Mouse (Mus musculus) hindbrain, embryonic 16.5 days (tissue): ENCODE measurements at regions not wholly inside any gene's neighbourhood (a gene's known extent, or its start where the extent isn't known, plus 50 kb on each side); places are given as distances from the start of the nearest gene placed in this dataset.

ENCODE experiments used
- ATAC-seq: fragments of 200-750 bp; cut with Nextera tagmentation; 2 replicates; pipeline ENCODE4 v1.8.0; 2017; ENCODE audit warnings: moderate TSS enrichment, moderate library complexity
- H3K27ac ChIP-seq: fragments of 300-500 bp; sonication (generic); 2 replicates; pipeline ENCODE4 v1.5.1; 2014; ENCODE audit warnings: low read depth, mild to moderate bottlenecking, control low read depth, low read length, moderate library complexity
- H3K27me3 ChIP-seq: fragments of 300-500 bp; sonication (generic); replicated peaks from 2 replicates; pipeline ENCODE4 v1.6.1; 2014; ENCODE audit warnings: low read length; ENCODE audit not compliant: control insufficient read depth, insufficient read depth
- H3K36me3 ChIP-seq: fragments of 300-500 bp; sonication (generic); 2 replicates; pipeline ENCODE4 v1.6.1; 2014; ENCODE audit warnings: mild to moderate bottlenecking, low read length, moderate library complexity, mixed read lengths; ENCODE audit not compliant: control insufficient read depth, insufficient read depth
- H3K4me1 ChIP-seq: fragments of 300-500 bp; sonication (generic); 2 replicates; pipeline ENCODE4 v1.6.1; 2014; ENCODE audit warnings: low read depth, low read length; ENCODE audit not compliant: control insufficient read depth, insufficient read depth
- H3K4me2 ChIP-seq: fragments of 300-500 bp; sonication (generic); 2 replicates; pipeline ENCODE4 v1.6.1; 2014; ENCODE audit warnings: mild to moderate bottlenecking, low read length, control low read depth, moderate library complexity
- H3K4me3 ChIP-seq: fragments of 300-500 bp; sonication (generic); 2 replicates; pipeline ENCODE4 v1.5.1; 2014; ENCODE audit warnings: mild to moderate bottlenecking, low read length, control low read depth, moderate library complexity
- H3K9ac ChIP-seq: fragments of 300-500 bp; sonication (generic); 2 replicates; pipeline ENCODE4 v1.6.1; 2014; ENCODE audit warnings: low read depth, mild to moderate bottlenecking, control low read depth, low read length, moderate library complexity
- H3K9me3 ChIP-seq: fragments of 300-500 bp; sonication (generic); 2 replicates; pipeline ENCODE4 v1.6.1; 2014; ENCODE audit warnings: mild to moderate bottlenecking, low read length, moderate library complexity; ENCODE audit not compliant: control insufficient read depth
- WGBS: fragments of 180-500 bp; shearing (Covaris S2); extraction: QIAGEN DNeasy Blood & Tissue Kit; methylation state at CpG from one replicate; pipeline ENCODE4 v1.1.7; 2014; 5-methylcytosine and 5-hydroxymethylcytosine counted together

- Histone ChIP-seq H3K9ac (no peak overlapping the region), H3K27ac (no peak overlapping the region), H3K9me3 (no peaks in the 10 kb centered on the region), H3K4me1 (peaks cover 7% of the 10 kb centered on the region), H3K27me3 (no peaks in the 10 kb centered on the region), H3K4me3 (no peak overlapping the region), H3K4me2 (no peak overlapping the region), H3K36me3 (no peaks in the 10 kb centered on the region)
- WGBS = 84% methylated on average over 7 of the region's 7 CpGs
- ATAC-seq = no peak
These were observed 63.8 kb upstream of the Slc22a12 start for GRCm38 (mm10) chr19:6606667-6607066.

GRCm38 (mm10) chr19:6604702-6605101, 61.9 kb upstream of the Slc22a12 start:
- Histone ChIP-seq H3K27ac (no peak overlapping the region), H3K36me3 (no peaks in the 10 kb centered on the region), H3K4me1 (peaks cover 2% of the 10 kb centered on the region; the same call in 1 of the 2 replicates), H3K9ac (no peak overlapping the region), H3K4me3 (no peak overlapping the region), H3K9me3 (no peaks in the 10 kb centered on the region), H3K27me3 (no peaks in the 10 kb centered on the region), H3K4me2 (no peak overlapping the region)
- WGBS = 63% methylated on average over 8 of the region's 8 CpGs
- ATAC-seq = no peak

- H3K27me3 ChIP-seq = no peaks in the 10 kb centered on the region
- 36% methylated on average over 12 of the region's 12 CpGs for WGBS
- H3K9me3 ChIP-seq = no peaks in the 10 kb centered on the region
- no peak overlapping the region for H3K9ac ChIP-seq
- no peak overlapping the region for H3K4me2 ChIP-seq
- ATAC-seq = no peak
- H3K36me3 ChIP-seq = no peaks in the 10 kb centered on the region
- H3K4me3 ChIP-seq = no peak overlapping the region
- no peaks in the 10 kb centered on the region for H3K4me1 ChIP-seq
- no peak overlapping the region for H3K27ac ChIP-seq
These were observed 58.2 kb upstream of the Slc22a12 start for GRCm38 (mm10) chr19:6600873-6601530.

- no peak overlapping the region for H3K9ac ChIP-seq
- H3K9me3 ChIP-seq = no peaks in the 10 kb centered on the region
- H3K36me3 ChIP-seq = no peaks in the 10 kb centered on the region
- 91% methylated on average over 3 of the region's 3 CpGs for WGBS
- no peaks in the 10 kb centered on the region for H3K27me3 ChIP-seq
- no peak overlapping the region for H3K4me2 ChIP-seq
- no peak overlapping the region for H3K4me3 ChIP-seq
- no peak overlapping the region for H3K27ac ChIP-seq
- H3K4me1 ChIP-seq = no peaks in the 10 kb centered on the region
- ATAC-seq = no peak
These were observed 56.4 kb upstream of the Slc22a12 start for GRCm38 (mm10) chr19:6599281-6599680.

- H3K4me2 ChIP-seq = no peak overlapping the region
- H3K27me3 ChIP-seq = no peaks in the 10 kb centered on the region
- no peaks in the 10 kb centered on the region for H3K9me3 ChIP-seq
- WGBS = 90% methylated on average over 3 of the region's 3 CpGs
- H3K36me3 ChIP-seq = no peaks in the 10 kb centered on the region
- ATAC-seq = no peak
- H3K4me1 ChIP-seq = no peaks in the 10 kb centered on the region
- no peak overlapping the region for H3K9ac ChIP-seq
- no peak overlapping the region for H3K4me3 ChIP-seq
- H3K27ac ChIP-seq = no peak overlapping the region
These were observed 55.4 kb upstream of the Slc22a12 start for GRCm38 (mm10) chr19:6598186-6598585.

GRCm38 (mm10) chr19:6595801-6596200, 53.0 kb upstream of the Slc22a12 start:
- H3K4me1 ChIP-seq = no peaks in the 10 kb centered on the region
- H3K9me3 ChIP-seq = no peaks in the 10 kb centered on the region
- ATAC-seq = no peak
- no peak overlapping the region for H3K9ac ChIP-seq
- no peaks in the 10 kb centered on the region for H3K27me3 ChIP-seq
- 45% methylated on average over 9 of the region's 9 CpGs for WGBS
- H3K36me3 ChIP-seq = no peaks in the 10 kb centered on the region
- no peak overlapping the region for H3K4me3 ChIP-seq
- no peak overlapping the region for H3K27ac ChIP-seq
- H3K4me2 ChIP-seq = no peak overlapping the region
